Mouse (Mus musculus): ENCODE data around the gene Ndufa13. TPM values are rescaled to one million over a fixed set of nuclear protein-coding genes. Genes with fewer than 3 reads are reported as not detected.
"Not testable (repeated sequence)": the region's sequence is repeated elsewhere in the genome, so short reads cannot be mapped to it uniquely, and the experiment has no call there.

The Ndufa13 gene
- 55.9 and 58.3 TPM in 2 replicates for total RNA-seq (2017)

DNA sequence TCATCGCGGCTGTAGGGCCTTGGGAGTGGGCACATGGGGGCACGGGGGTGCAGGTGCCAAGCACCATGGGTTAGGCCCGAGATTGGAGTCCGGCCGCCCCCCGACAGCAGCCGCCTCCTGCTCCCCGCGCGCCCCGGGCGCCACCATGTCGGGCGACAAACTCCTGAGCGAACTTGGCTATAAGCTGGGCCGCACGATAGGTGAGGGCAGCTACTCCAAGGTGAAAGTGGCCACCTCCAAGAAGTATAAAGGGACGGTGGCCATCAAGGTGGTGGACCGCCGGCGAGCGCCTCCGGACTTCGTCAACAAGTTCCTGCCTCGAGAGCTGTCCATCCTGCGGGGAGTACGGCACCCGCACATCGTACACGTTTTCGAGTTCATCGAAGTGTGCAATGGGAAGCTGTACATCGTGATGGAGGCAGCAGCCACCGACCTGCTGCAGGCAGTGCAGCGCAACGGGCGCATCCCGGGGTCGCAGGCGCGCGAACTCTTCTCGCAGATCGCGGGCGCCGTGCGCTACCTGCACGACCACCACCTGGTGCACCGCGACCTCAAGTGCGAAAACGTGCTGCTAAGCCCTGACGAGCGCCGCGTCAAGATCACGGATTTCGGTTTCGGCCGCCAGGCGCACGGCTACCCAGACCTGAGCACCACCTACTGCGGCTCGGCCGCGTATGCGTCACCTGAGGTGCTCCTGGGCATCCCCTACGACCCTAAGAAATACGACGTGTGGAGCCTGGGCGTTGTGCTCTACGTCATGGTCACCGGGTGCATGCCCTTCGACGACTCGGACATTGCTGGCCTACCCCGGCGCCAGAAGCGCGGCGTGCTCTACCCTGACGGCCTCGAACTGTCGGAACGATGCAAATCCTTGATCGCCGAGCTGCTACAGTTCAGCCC lies at the start of gene Ndufa13, which contains the start of the genes Tssk6 and Yjefn3:
Gene Ndufa13, minus strand, starts transcription at position 396 of the 900 bp plus-strand sequence.
Gene Tssk6, plus strand, starts transcription at position 22 of the 900 bp plus-strand sequence.
Gene Yjefn3, minus strand, starts transcription at position 550 of the 900 bp plus-strand sequence.
- ATAC-seq (ENCODE audit: extremely low read depth, insufficient number of reproducible peaks, low FRiP score, poor library complexity, severe bottlenecking), result peak; percentile 7; the same call in 1 of the 2 replicates

DNA sequence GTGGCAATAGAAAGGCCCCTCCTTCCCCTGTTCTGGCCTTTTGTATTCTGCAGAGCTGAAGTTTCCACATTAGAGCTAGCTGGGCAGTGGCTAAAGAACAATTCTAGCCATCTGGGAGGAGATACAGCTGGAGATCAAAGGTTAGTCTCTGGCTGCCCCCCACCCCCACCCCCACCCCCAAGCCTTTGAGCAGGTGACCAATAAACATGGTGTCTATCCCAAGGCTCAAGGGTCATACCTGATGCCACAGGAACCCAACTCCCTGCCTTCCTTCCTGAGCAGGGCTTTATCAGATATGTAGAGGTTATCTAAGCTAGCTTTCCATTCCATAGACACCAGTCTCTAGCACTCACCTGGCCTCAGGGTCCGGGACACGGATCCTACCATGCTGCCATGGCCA lies 47.9 kb upstream of the Ndufa13 start:
- no peak for ATAC-seq (ENCODE audit: extremely low read depth, insufficient number of reproducible peaks, low FRiP score, poor library complexity, severe bottlenecking)

DNA sequence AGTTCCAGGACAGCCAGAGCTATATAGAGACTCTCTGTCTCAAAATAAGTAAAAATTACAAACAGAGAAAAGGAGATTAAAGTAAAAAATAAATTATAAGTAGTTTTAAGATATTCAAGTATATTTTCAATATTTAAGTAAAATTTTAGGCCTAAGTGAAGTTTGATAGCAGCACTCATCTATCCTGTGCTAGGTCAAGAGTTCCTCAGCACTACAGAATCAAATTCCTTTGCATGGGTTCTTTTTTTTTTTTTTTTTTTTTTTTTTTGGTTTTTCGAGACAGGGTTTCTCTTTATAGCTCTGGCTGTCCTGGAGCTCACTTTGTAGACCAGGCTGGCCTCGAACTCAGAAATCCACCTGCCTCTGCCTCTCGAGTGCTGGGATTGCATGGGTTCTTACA lies 40.1 kb upstream of the Ndufa13 start:
- not testable (repeated sequence) for ATAC-seq (ENCODE audit: extremely low read depth, insufficient number of reproducible peaks, low FRiP score, poor library complexity, severe bottlenecking)

DNA sequence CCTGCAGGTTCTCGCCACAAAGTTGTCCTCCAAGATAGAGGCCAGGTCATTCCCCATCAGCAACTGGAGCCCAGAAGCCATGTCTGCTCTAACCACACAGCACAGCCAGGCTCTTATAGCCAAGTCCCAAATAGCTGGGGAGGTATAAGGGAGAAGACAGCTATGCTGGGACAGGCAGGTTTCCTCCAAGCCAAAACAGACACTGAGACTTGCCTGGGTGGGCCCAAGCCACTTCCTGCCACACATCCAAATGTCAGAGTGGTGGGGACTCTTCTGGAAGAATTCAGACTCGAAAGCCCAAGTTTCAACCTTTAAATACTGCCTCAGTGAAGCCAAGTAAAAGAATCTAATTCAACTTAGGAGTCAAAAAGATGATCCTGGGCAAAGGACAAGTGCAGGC lies 38.0 kb upstream of the Ndufa13 start:
- ATAC-seq (ENCODE audit: extremely low read depth, insufficient number of reproducible peaks, low FRiP score, poor library complexity, severe bottlenecking), result no peak

DNA sequence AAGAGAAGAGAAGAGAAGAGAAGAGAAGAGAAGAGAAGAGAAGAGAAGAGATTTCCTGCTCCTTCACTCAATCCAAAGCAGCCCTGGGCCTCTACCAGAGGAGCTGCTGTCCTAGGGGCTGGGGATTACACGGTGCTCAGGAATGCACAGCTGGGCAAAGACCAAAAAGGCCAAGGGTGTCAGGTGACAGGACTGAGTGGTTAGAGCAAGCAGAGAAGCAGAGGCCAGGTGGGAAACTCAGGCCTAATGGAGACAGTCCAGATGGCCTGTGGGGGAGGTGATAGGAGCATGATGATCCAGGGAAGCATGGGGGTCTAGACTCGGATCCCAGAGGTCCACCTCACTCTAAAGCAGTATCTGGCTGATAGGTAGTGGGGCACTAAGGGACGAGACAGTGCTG lies 37.3 kb upstream of the Ndufa13 start:
- no peak for ATAC-seq (ENCODE audit: extremely low read depth, insufficient number of reproducible peaks, low FRiP score, poor library complexity, severe bottlenecking)

DNA sequence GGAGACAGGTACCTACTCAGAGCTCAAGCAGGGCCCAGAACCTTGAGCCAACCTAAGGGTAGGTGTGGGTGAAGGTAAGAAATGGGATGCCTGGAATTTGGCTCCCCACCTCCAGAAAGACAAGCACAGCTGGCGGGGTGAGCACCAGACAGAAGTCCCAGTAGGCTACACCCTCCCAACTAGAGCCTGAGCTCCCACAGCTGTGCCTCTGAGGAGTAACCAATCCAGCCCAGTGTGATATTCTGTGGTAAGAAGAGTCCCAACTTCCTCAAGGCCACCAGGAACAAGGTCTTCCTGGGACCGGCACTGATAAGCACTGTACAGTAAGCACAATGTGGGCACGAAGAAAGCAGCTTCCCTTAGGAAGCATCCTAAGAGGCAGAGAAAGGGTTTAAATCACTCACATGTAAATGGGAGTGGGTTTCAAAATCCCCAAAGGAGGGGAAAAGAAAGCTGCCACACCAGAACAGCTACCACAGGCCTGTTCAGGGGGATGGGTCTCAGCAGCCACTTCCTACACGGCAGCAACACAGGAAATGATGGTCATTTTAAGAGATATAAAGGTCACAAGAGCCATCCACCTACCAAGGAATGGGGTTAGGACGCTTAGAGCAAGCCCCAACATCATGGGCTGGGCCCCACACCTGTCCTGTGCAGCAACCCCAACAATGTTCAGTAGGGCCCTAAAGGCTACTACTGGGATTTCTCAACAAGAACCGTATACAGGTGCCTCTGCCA lies 36.1 kb upstream of the Ndufa13 start:
- ATAC-seq (ENCODE audit: extremely low read depth, insufficient number of reproducible peaks, low FRiP score, poor library complexity, severe bottlenecking), result no peak

DNA sequence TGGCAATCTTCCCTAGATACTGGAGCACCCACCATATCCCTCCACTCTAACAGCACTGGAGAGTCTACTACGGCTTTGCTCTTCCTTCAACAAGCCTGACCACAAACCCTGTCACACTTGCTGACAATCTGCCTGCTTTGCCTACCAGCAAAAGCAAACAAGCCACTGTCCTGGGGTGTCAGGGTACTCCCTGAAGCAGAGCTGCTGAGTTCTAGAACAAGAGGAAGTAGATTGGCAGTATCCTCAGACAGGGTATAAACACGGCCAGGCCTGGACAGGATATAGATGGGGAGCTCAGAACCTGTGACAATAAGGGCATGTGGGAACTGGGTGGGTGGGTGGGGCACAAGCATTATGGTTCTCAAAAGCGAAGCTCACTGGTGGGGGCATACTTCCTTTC lies 35.1 kb upstream of the Ndufa13 start:
- peak; percentile 58 for ATAC-seq (ENCODE audit: extremely low read depth, insufficient number of reproducible peaks, low FRiP score, poor library complexity, severe bottlenecking)

DNA sequence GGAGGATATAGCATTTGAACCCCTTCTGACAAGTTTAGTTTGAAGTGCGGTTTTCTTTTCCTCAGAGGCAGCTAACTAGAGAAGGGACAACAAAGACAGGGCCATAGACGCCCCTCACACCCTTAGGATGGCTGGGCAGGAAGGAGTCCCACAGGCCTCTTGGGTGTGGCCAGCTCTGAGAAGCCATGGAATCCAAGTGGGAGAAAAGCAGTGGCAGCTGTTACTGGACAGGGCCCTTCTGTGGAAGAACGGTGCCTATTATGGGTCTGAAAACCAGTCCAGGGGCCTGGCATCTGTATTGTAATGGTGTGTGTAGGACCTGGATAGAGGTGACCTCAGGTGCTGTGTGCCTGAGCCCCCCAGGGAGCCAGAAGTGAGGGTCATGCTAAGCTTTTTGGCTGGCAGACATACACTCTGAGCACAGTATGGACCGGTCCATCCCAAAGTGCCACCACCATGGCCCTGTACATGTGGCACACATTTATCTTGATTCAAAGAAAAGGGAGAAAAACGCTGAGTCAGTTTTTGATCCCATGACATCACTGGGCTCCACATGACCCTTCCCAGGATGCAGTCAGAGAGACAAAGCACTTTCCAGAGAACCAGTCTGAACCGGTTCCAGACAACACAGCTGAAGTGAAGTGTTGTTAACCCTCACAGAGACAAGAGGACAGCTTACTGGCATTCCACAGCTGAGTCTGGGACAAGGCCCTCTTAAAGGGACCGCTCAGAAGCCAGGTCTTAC lies 33.9 kb upstream of the Ndufa13 start:
- no peak for ATAC-seq (ENCODE audit: extremely low read depth, insufficient number of reproducible peaks, low FRiP score, poor library complexity, severe bottlenecking)

DNA sequence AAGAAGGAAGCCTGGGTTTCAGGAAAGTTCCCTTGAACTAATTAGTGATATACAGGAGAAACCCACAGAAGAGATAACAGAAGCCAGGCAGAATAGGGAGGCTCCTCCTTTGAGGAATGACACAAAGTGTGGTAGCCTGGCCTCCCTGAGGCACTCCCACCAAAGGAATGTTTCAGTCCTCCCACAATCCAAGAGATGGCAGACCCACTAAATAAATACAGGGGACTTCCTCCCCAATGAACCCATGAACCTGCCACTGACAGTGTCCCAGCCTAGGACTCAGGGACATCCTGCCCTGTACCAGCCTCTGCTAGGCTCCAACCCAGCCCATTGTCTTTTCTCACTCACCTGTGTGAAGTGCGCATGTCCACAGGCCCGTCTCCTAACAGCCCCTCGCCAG lies 33.1 kb upstream of the Ndufa13 start:
- ATAC-seq (ENCODE audit: extremely low read depth, insufficient number of reproducible peaks, low FRiP score, poor library complexity, severe bottlenecking), result no peak

DNA sequence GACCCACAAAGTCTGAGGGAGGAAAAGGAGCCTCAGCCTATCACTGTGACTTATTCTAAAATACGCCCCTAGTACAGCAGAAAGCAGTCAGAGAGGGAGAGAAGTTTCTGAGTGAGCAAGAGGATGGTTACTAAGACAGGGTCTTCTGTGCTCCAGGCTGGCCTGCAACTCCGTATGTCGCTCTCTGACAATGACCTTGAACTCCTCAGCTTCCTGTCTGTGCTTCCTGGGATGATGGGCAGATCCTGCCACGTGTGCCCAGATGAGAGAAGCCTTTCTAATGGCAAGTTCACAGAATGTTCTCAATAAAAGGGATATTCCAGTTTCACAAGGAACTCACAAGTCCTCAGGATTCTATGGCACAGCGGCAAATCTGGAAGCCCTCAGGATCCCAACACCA lies 32.2 kb upstream of the Ndufa13 start:
- ATAC-seq (ENCODE audit: extremely low read depth, insufficient number of reproducible peaks, low FRiP score, poor library complexity, severe bottlenecking), result no peak

DNA sequence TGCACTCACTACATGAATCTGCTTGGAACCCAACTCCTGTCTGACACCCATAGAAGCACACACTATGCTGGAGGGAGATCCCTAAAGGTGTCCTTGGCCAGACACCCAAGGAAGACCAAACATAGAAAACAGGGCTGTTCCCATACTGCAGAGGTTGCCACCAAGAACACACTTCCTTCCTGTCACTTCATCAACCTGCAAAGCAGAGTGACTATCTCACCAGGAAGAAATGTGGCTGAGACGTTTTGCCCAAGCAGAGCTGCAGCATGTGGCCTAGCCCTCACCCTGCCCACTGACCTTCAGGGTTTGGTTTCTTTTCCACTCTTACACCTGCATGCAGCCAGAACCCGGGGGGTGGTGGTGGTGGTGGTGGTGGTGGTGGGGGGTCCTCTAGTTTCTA lies 31.5 kb upstream of the Ndufa13 start:
- ATAC-seq (ENCODE audit: extremely low read depth, insufficient number of reproducible peaks, low FRiP score, poor library complexity, severe bottlenecking), result no peak

DNA sequence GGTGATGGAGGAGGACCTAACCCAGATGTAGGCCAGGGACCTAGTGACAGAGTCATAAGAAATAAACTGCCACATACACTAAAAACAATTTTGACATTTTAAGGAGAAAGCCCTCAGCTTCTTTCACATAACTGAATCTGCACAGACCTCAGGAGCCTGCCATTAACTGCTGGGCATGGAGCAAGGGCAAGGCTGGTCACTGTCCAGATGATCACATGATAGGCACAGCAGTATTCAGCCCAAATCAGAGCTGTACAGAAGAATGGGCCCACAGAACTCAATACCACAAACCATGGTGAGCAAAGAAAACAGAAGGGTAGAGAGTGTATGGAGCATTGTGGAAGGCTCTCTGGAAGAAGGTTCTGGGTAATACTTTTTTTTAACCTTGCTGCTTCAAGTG lies 24.5 kb upstream of the Ndufa13 start:
- no peak for ATAC-seq (ENCODE audit: extremely low read depth, insufficient number of reproducible peaks, low FRiP score, poor library complexity, severe bottlenecking)

DNA sequence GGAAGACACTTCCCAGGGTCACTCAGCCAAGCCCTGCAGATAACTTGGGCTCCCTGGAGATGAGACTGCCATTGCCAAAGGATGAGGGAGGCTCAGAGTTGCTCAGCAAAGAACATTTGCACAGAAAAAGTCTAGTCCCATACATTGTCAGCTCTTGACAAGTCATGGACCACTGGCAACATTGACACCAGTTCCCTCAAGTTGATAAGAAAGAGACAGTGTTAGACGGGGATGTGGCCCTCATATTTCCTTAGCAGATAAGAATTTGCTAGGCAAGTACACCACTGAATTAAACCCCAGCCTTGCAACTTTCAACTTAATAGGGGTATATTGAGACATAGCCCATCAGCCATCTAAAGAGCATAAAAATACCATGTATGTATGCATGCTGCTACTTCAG lies 21.6 kb upstream of the Ndufa13 start:
- no peak for ATAC-seq (ENCODE audit: extremely low read depth, insufficient number of reproducible peaks, low FRiP score, poor library complexity, severe bottlenecking)

DNA sequence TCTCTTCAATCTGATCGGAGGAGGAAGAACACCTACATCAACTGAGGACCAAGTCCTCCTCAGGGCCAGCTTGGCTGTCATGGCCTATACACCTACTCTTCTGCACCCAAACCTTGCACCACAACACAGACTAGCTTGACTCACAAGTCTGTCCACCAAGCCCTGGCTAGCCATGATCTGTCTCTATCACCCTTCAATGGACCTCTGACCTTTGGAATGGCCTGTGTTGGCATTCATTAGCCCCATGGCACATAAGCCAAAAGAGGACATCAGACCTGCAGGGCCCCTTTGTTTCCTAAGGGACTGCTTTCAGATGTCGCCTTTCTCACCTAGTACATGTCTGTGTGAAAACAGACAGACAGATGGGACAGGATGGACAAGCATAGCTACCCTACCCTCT lies 18.8 kb upstream of the Ndufa13 start:
- ATAC-seq (ENCODE audit: extremely low read depth, insufficient number of reproducible peaks, low FRiP score, poor library complexity, severe bottlenecking), result no peak

DNA sequence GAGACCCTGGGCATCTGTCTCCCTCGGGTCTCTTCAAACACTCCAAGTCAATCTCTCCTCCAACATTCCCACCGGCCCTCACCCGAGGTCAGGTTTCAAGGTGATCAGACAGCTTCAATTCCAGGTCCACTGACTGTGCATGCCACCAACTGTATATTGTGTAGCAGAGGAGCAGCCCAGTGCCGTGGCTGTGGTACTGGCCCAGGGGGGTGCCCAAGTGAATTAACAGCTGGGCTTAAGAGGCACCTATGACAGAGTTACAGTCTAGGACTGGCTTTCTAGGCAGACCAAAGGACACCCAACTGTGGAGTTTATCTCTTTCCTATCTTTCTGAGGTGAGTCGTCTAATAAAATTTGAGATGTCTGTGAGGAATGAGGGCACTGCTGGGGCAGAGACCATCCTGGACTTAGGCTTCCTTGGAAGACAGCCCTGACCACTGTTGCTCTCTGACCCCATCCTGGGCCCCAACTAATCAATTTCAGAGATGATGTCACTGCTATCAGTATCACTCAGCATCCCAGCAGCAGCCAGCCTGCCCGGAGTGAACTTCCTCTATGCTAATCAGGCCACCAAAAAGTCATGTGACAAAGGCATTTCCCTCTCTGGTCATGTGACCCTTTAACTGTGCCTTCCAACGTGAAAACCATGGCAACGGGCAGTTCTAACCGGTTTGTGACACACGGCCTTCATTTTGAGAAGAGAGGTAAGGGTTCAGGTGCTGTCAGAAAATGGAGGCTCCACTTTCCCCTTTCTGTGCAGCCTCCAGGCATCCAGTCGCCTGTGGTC lies 17.7 kb upstream of the Ndufa13 start:
- ATAC-seq (ENCODE audit: extremely low read depth, insufficient number of reproducible peaks, low FRiP score, poor library complexity, severe bottlenecking), result peak; percentile 81

DNA sequence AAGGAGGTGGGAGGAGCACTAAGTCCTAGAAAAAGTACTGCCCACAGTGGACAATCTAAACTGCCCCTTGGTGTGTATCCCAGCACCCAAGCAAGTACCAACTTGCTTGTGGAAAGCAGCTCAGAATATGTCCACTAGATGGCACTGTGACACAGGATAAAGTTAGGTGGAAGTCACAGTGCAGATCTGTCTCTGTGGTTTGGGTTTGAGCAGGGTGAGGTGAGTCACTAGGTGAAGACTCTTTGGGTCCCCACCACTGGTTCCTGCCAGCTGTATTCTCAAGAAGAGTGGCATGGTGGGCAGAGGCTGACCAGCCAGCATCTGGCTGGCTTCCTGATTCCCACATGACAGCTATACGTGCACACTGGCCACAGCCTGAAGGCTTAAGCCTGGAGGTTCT lies 16.7 kb upstream of the Ndufa13 start:
- ATAC-seq (ENCODE audit: extremely low read depth, insufficient number of reproducible peaks, low FRiP score, poor library complexity, severe bottlenecking), result peak; percentile 75

DNA sequence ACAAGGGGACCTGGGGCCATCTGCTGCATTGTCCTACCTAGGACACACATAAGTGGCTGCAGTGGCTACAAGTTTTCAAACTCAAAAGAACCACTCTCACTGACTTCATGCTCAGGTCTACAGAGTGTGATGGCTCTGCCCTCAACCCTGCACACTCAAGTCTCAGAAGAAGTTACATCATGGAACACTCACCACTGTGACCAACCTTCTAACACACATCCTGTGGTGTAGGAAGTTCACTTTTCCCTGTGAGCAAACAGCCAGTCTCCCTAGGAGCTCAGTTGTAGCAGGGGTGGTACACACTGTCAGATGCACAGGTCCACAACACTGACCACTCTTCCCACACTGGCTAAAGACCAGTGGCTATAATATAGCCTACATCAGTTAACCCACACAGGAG lies 16.1 kb upstream of the Ndufa13 start:
- no peak for ATAC-seq (ENCODE audit: extremely low read depth, insufficient number of reproducible peaks, low FRiP score, poor library complexity, severe bottlenecking)

DNA sequence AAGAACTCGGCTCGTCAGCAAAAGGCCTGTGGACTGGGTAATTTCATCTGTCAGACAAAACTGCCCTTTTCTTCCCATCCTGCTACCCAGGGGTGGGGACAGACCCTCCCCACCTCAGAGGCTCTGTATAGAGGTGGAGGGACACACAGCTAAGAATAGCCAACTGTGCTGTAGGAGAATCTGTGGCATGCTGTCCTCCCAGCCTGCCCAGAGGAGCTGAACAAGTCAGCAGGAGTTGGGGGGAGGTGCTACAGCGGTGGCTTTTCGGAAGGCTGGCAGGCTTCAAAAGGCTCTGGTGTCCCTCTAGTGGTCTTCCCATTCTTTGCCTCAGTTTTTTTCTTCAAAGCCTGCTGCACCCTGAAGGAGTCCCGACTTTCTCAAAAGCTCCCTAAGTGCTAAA lies 13.4 kb upstream of the Ndufa13 start:
- no peak for ATAC-seq (ENCODE audit: extremely low read depth, insufficient number of reproducible peaks, low FRiP score, poor library complexity, severe bottlenecking)

DNA sequence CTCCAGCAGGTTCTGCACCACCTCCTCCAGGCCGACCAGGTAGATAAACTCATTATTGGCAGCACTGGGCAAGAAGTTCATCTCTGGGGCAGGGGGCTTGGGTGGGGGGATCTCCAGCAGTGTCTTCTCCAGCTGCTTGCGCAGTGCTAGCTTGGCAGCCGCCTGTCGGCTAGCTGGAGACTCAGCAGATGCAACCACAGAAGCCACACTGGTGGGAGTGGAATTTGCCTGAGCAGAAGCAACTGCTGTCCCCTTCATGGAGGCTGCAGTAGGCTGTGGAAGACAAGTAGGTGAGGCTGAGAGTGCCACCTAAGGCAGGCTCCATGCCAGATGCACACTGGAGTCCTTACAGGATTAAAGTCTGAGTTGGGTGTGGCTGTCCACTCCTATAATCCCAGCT lies 12.2 kb upstream of the Ndufa13 start:
- no peak for ATAC-seq (ENCODE audit: extremely low read depth, insufficient number of reproducible peaks, low FRiP score, poor library complexity, severe bottlenecking)

Data from neutrophil, adult 5-6 weeks (primary cell).